Mouse (Mus musculus): ENCODE measurements around the gene Tagln3. TPM values are rescaled to one million over a fixed set of nuclear protein-coding genes. Genes with fewer than 3 reads are reported as not detected.

The Tagln3 gene
- polyA plus RNA-seq (2015; fragmentation: Nextera tagmentation; extraction: Ambion mirVana) = 11.1 and 11.2 TPM in 2 replicates

GRCm38 (mm10) chr16:45724061-45724741, at the start of gene Tagln3:
TSS of gene Tagln3 (minus strand) at chr16:45724608.
- Histone ChIP-seq H3K27ac (replicated peaks) (no peak within 1 kb of the TSS), H3K36me3 (ENCODE audit: control insufficient read depth, insufficient read depth, low read length) (no peaks in the 10 kb centered on the region), H3K4me2 (replicated peaks; ENCODE audit: low read depth) (peak within 1 kb of the TSS; percentile 82), H3K4me1 (replicated peaks; ENCODE audit: control insufficient read depth, insufficient read depth) (no peaks in the 10 kb centered on the region), H3K27me3 (ENCODE audit: control insufficient read depth, insufficient read depth, low read length) (no peaks in the 10 kb centered on the region), H3K4me3 (ENCODE audit: low read depth, low read length) (peak within 1 kb of the TSS; percentile 47), H3K9me3 (ENCODE audit: control insufficient read depth, low read length) (no peaks in the 10 kb centered on the region), H3K9ac (ENCODE audit: low read length) (peak within 1 kb of the TSS; percentile 32)
- ATAC-seq (ENCODE audit: low FRiP score, low TSS enrichment) (peak; percentile 40; the same call in 1 of the 2 replicates), DNase-seq (ENCODE audit: low spot score) (peak; percentile 54)
- 2% methylated on average over 30 of the region's 30 CpGs for WGBS
- TF ChIP-seq CTCF (IDR thresholded peaks at IDR 0.05; ENCODE audit: low read depth) (no peak), EP300 (optimal IDR thresholded peaks at IDR 0.05) (no peak)

- no peak for ATAC-seq (ENCODE audit: low FRiP score, low TSS enrichment)
- no peak overlapping the region for H3K27ac ChIP-seq (replicated peaks)
- no peaks in the 10 kb centered on the region for H3K9me3 ChIP-seq (ENCODE audit: control insufficient read depth, low read length)
- 95% methylated on average over 6 of the region's 6 CpGs for WGBS
- TF ChIP-seq CTCF (IDR thresholded peaks at IDR 0.05; ENCODE audit: low read depth) (no peak), EP300 (optimal IDR thresholded peaks at IDR 0.05) (no peak)
- H3K27me3 ChIP-seq (ENCODE audit: control insufficient read depth, insufficient read depth, low read length) = no peaks in the 10 kb centered on the region
- no peak overlapping the region for H3K4me2 ChIP-seq (replicated peaks; ENCODE audit: low read depth)
- no peaks in the 10 kb centered on the region for H3K4me1 ChIP-seq (replicated peaks; ENCODE audit: control insufficient read depth, insufficient read depth)
- no peak overlapping the region for H3K4me3 ChIP-seq (ENCODE audit: low read depth, low read length)
- no peak overlapping the region for H3K9ac ChIP-seq (ENCODE audit: low read length)
- peaks cover 11% of the 10 kb centered on the region; the same call in 1 of the 2 replicates for H3K36me3 ChIP-seq (ENCODE audit: control insufficient read depth, insufficient read depth, low read length)
- no peak for DNase-seq (ENCODE audit: low spot score)
Observed at GRCm38 (mm10) chr16:45770914-45771313, 46.5 kb upstream of the Tagln3 start.

GRCm38 (mm10) chr16:45767853-45768640, 43.6 kb upstream of the Tagln3 start:
- WGBS = 52% methylated on average over 10 of the region's 10 CpGs
- Histone ChIP-seq H3K27ac (replicated peaks) (no peak overlapping the region), H3K36me3 (ENCODE audit: control insufficient read depth, insufficient read depth, low read length) (peaks cover 6% of the 10 kb centered on the region; the same call in 1 of the 2 replicates), H3K9me3 (ENCODE audit: control insufficient read depth, low read length) (no peaks in the 10 kb centered on the region), H3K4me2 (replicated peaks; ENCODE audit: low read depth) (no peak overlapping the region), H3K27me3 (ENCODE audit: control insufficient read depth, insufficient read depth, low read length) (no peaks in the 10 kb centered on the region), H3K4me1 (replicated peaks; ENCODE audit: control insufficient read depth, insufficient read depth) (no peaks in the 10 kb centered on the region), H3K4me3 (ENCODE audit: low read depth, low read length) (no peak overlapping the region), H3K9ac (ENCODE audit: low read length) (no peak overlapping the region)
- no peak for ATAC-seq (ENCODE audit: low FRiP score, low TSS enrichment)
- no peak for DNase-seq (ENCODE audit: low spot score)
- TF ChIP-seq EP300 (optimal IDR thresholded peaks at IDR 0.05) (no peak), CTCF (IDR thresholded peaks at IDR 0.05; ENCODE audit: low read depth) (no peak)

GRCm38 (mm10) chr16:45767434-45767833, 43.0 kb upstream of the Tagln3 start:
- Histone ChIP-seq H3K9me3 (ENCODE audit: control insufficient read depth, low read length) (no peaks in the 10 kb centered on the region), H3K27ac (replicated peaks) (no peak overlapping the region), H3K9ac (ENCODE audit: low read length) (no peak overlapping the region), H3K4me1 (replicated peaks; ENCODE audit: control insufficient read depth, insufficient read depth) (no peaks in the 10 kb centered on the region), H3K4me2 (replicated peaks; ENCODE audit: low read depth) (no peak overlapping the region), H3K27me3 (ENCODE audit: control insufficient read depth, insufficient read depth, low read length) (no peaks in the 10 kb centered on the region), H3K36me3 (ENCODE audit: control insufficient read depth, insufficient read depth, low read length) (peaks cover 6% of the 10 kb centered on the region; the same call in 1 of the 2 replicates), H3K4me3 (ENCODE audit: low read depth, low read length) (no peak overlapping the region)
- no peak for ATAC-seq (ENCODE audit: low FRiP score, low TSS enrichment)
- WGBS = 32% methylated on average over 4 of the region's 4 CpGs
- TF ChIP-seq EP300 (optimal IDR thresholded peaks at IDR 0.05) (no peak), CTCF (IDR thresholded peaks at IDR 0.05; ENCODE audit: low read depth) (no peak)
- DNase-seq (ENCODE audit: low spot score) = no peak

GRCm38 (mm10) chr16:45765801-45766494, 41.5 kb upstream of the Tagln3 start:
- no peaks in the 10 kb centered on the region for H3K27me3 ChIP-seq (ENCODE audit: control insufficient read depth, insufficient read depth, low read length)
- no peak overlapping the region for H3K9ac ChIP-seq (ENCODE audit: low read length)
- no peak overlapping the region for H3K4me3 ChIP-seq (ENCODE audit: low read depth, low read length)
- WGBS = 80% methylated on average over 7 of the region's 7 CpGs
- H3K27ac ChIP-seq (replicated peaks) = no peak overlapping the region
- no peak for TF ChIP-seq CTCF (IDR thresholded peaks at IDR 0.05; ENCODE audit: low read depth)
- TF ChIP-seq EP300 (optimal IDR thresholded peaks at IDR 0.05) = no peak
- H3K36me3 ChIP-seq (ENCODE audit: control insufficient read depth, insufficient read depth, low read length) = peaks cover 3% of the 10 kb centered on the region; the same call in 1 of the 2 replicates
- ATAC-seq (ENCODE audit: low FRiP score, low TSS enrichment) (no peak), DNase-seq (ENCODE audit: low spot score) (no peak)
- H3K4me1 ChIP-seq (replicated peaks; ENCODE audit: control insufficient read depth, insufficient read depth) = no peaks in the 10 kb centered on the region
- H3K4me2 ChIP-seq (replicated peaks; ENCODE audit: low read depth) = no peak overlapping the region
- H3K9me3 ChIP-seq (ENCODE audit: control insufficient read depth, low read length) = no peaks in the 10 kb centered on the region
